Mouse (Mus musculus): ENCODE measurements around the gene Nrp2.

Gene Nrp2

GRCm38 (mm10) chr1:62703158-62704116 is at the start of gene Nrp2:
Nrp2 (plus strand) TSS chr1:62703285.
- peak; percentile 82 for DNase-seq

DNA sequence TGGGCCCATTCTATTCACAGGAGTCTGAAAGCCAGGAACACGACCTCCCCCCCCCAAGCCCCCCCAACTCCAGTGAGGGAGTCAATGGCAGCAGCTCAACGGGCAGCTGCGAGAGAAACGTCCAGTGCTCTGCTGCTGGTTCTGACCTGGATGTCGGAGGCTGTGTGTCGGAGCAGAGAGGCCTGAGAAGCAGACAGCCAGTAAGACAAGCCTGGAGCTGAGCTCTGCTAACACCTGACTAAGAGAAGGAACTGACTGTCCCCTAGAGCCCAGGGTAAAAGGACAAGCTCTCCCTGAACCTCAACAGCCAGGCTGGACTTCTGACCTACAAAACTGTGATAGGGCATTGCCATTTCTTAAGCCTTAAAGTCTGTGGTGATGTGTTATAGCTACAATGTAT is 48.6 kb upstream of the Nrp2 start:
- no peak for DNase-seq

- DNase-seq: peak; percentile 51
These were observed 38.0 kb upstream of the Nrp2 start for GRCm38 (mm10) chr1:62664960-62665645.

DNA sequence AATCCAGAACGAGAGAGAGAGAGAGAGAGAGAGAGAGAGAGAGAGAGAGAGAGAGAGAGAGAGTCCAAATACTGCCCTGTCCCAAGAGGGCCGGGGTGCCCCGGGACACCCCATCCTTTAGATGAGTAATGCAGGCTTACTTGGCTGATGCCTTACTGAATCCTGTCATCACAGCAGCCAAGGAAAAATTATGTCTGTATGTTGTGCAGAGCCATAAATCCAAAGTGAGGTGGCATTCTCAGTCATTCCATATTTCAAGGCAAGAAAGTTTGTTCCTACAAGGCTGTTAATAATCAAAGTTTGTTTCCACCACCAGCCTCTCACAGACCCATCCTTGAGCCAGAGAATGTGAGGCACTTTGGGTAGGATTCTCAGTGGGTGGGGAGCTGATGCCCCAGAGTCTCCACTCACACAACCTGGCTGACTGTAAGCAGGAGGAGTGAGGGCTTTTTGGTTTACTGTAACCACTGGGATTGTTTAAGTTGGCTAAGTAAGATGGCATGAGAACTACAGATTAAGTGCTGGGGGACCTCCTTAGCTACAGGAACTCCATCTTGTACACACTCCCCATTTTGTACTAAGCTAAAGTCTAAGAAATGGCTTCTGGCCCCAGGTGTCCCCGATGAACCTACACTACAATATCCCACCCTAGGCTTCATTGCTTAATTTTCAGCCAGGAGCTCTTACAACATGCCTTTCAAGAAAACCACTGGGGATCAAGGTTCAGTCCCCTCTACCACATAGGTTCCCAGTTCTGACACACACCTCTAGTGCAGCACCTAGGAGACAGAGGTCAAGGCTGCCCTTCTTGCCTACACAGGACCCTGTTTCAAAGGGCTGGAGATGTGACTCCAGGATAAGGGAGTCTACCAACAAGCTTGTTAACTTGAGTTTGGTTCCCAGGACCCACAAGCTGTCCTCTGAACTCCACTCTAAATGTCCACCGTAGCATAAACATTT is 37.0 kb upstream of the Nrp2 start:
- no peak for DNase-seq

- DNase-seq: no peak
These were observed 36.3 kb upstream of the Nrp2 start for GRCm38 (mm10) chr1:62666780-62667179.

- no peak for DNase-seq
These were observed 24.3 kb upstream of the Nrp2 start for GRCm38 (mm10) chr1:62678611-62679344.

- DNase-seq: no peak
These were observed 23.6 kb upstream of the Nrp2 start for GRCm38 (mm10) chr1:62679466-62679865.

DNA sequence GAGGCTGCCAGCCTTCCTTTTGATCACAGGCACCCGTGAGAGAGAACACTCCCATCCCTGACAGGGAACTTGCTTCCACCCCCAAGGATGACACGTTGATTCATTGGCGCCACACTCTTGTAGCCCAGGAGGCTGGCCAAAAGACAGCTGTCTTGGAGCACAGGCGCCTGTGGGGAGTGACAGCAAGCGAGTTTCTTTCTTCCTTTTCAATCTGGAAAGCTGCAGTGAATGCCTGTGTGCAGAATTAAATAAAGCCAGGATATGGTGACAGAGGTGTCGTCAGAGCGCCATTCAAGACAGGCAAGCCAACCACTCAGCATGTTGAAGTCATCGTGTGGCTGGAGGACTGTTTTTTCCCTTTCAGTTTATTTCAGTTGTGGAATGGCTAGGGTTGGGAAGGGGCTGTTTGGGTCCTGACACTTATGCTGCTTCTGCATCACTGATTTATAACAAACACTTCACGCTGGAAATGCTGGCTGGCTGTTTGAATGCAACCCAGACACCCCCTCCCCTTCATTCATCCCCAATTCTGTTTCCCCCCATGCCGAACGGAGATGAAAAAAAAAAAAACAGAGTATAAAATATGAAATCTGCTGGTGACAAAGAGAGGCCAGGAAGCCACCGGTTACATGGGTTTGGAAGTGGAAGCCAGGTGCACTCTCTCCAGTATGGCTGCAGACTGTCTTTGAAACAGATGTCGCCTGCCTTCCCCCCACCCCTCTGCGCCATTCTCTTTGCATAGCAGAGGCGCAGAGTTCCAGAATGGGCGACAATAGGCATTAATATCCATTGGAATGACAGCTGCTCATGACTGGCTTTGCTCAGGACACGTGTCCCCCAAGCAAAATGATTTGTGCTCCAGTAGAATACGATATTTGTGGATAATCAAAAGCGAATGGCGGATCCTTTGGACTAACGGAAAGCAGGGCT is 20.4 kb upstream of the Nrp2 start:
- DNase-seq: no peak

DNA sequence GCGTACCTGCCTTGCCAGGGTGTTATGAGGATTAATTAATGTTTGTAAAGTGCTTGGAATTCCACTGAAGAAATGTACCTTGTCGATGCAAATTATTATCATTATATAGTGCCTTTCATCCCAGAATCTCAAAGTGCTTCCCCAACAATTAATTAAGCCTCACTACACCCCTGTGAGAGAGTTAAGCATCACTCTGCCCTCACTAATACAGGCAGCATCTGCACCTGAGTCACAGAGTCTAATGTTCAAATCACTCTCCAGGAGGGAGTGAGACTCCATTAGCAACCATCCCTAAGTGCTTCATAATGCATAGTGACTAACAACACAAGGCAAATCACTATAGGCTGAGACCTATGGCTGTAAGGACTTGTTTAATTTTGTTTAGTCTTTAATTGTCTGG is 19.6 kb upstream of the Nrp2 start:
- DNase-seq: no peak

GRCm38 (mm10) chr1:62687511-62687910 is 15.6 kb upstream of the Nrp2 start:
- DNase-seq: no peak

DNA sequence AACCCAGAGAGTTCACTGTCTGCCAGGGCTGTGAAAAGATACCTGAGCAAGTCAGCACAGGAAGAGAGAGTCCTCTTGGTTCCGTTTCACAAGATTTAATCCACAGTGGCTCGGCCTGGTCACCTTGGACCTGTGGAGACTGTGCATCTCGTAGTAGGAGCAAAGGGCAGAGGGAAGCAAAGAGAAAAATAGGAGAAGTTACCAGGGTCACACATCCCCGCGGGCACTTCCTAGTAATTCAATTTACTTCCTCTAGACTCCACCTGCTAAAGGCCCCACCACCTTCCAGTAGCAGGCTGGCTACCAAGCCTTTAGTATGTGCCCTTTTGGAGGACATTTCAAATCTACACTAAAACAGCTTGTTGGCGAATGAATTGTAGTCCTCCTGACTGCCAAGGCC is 11.9 kb upstream of the Nrp2 start:
- DNase-seq: no peak

DNA sequence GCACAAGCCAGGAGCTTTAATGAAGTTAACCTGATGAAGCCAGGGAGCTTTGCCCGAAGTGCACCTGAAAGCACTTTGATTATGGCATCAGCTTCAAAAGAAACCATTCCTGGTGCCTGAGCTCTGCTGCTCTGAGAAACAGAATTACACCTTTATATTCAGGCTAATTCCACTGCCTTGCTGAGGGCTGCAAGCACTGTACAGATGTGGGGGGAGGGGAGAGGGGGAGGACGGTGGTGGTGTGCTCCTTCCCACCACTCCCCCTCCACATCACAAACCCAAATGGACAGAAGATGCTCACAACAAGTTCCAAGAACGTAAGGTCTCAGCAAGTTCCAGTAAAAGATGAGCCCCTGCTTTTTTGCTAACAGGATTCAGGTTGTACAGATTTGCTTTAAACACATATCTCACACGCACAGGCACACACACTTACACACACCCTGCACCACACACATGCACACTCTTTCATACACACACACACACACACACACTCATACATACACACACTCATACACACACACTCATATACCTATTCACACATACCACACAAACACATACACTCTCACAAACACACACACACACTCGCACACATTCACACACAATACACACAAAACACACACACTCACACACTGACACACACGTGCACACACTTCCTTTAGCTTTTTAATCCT is 6.6 kb upstream of the Nrp2 start:
- no peak for DNase-seq

DNA sequence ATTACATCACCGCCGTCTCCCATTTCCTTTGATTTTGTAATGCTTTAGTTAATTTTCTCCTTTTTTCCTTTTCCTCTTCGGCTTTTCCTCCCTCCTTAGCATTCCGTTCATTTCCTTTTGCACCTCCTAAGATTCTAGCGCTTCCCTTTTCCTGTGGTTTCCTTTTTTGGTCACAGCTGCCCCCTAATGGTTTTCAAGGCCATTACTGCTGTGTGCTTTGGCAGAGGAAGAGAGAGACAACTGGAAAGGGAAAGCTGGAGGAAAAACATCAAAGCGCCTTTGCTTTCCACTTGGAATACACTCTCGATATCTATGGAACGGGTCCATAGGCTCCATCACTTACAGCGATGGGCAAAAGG is 6.1 kb upstream of the Nrp2 start:
- DNase-seq: peak; percentile 60

- DNase-seq: no peak
These were observed 5.7 kb upstream of the Nrp2 start for GRCm38 (mm10) chr1:62697353-62697752.

DNA sequence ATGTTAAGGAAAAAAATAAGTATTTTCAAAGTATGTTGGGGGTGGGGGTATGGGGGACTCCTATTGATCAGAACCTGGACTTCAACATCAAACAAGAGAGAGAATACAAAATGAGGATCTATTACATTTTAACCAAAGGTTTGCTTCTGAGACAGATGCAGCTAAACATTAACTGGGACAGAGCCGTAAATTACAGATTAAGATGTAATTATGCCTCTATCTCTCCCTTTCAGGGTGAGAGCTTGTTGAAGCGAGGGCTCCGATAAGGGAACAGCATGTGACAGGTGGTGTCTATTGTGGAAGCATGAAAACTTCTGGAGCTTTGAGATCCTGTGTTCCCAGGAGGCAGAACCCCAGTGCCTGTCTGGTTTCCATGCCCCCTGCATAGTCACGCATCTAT is 3.3 kb upstream of the Nrp2 start:
- DNase-seq: peak; percentile 57

GRCm38 (mm10) chr1:62701065-62701921 is 1.8 kb upstream of the Nrp2 start:
- DNase-seq: peak; percentile 91

DNA sequence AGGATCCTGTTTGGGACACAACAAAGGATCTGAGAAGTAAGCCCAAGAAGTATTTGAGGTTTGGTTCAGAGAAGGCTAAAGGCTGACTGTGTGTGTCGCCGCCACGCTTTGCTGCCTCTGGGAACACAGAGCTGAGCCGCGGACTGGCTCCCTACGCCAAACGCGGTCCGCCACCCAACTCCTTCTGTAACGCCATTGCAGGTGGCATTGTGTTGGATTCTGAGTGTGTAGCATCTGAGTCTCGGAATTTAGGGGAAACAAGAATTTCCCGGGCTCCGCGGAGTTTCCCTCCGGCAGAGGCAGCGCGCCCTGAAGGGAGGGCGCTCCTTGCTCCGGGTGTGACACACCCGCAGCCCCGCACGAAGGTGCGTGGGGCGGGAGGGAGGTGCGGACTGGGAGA is 342 bp upstream of the Nrp2 start:
- DNase-seq: no peak

DNA sequence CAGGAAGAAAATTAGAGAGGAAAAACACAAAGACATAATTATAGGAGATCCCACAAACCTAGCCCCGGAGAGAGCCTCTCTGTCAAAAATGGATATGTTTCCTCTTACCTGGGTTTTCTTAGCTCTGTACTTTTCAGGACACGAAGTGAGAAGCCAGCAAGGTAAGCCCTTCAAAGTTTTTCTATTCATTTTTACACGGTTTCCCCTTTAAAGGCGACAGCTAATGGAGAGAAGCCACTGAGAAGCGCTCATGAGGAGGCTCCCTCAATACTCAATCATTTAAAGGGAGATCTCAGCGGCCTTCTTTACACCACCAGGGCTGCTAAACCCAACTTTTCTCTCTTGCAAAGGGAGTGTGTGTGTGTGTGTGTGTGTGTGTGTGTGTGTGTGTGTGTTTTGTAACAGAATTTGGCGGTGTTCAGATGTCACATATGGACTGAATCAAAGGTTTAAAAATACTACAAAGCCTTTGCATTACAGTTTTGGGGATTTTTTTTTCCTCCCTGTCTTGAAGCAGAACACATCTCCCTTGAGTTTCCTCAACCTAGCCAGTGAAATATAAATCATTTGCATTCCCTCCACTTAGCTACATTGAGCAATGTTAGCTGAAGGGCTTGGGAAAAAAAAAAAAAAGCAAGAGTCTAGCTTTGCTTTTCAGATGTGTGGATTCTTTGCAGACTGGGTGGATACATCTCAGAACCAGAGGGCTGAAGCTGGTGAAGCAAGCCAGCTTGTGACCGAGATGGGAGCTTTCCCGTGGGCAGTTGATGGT is 1.2 kb downstream of the Nrp2 start:
- DNase-seq: no peak
